Mouse (Mus musculus) adrenal gland, adult (tissue): ENCODE data around the gene Ssbp4.

ENCODE experiments used
- DNase-seq, 2 experiments: peaks; one replicate each; pipeline ENCODE4 v3.0.0; 2022 to 2023; ENCODE audit warnings: low spot score in 1 of 2; ENCODE audit not compliant: inconsistent age in 2 of 2

The Ssbp4 gene

GRCm38 (mm10) chr8:70558983-70559382, 49.7 kb downstream of the Ssbp4 start:
- peak in 1 of 2 experiments; percentile 52 for DNase-seq

- DNase-seq, result peak; percentile 24 to 48
Measured at GRCm38 (mm10) chr8:70558334-70558733, 50.3 kb downstream of the Ssbp4 start.

GRCm38 (mm10) chr8:70555079-70555747, 53.5 kb downstream of the Ssbp4 start:
- no peak for DNase-seq

GRCm38 (mm10) chr8:70553740-70554139, 54.9 kb downstream of the Ssbp4 start:
- DNase-seq, result peak; percentile 73 to 90

GRCm38 (mm10) chr8:70552836-70553235, 55.8 kb downstream of the Ssbp4 start:
- DNase-seq, result peak; percentile 36 to 48

- DNase-seq, result peak; percentile 18 to 63
Measured at GRCm38 (mm10) chr8:70551558-70552161, 57.0 kb downstream of the Ssbp4 start.

GRCm38 (mm10) chr8:70549412-70550184, 59.1 kb downstream of the Ssbp4 start:
- DNase-seq, result no peak

- DNase-seq, result no peak
Measured at GRCm38 (mm10) chr8:70547762-70548161, 60.9 kb downstream of the Ssbp4 start.
